Mouse (Mus musculus) left cerebral cortex, adult 11 months (tissue): ENCODE measurements around the gene Depp1.
"Not testable (repeated sequence)": the region's sequence is repeated elsewhere in the genome, so short reads cannot be mapped to it uniquely, and the experiment has no call there.

Experiments used
- DNase-seq: peaks from one replicate; pipeline ENCODE4 v3.0.0; 2022; ENCODE audit warnings: low spot score

Gene Depp1

GRCm38 (mm10) chr6:116650406-116650805 is at the start of gene Depp1:
TSS of gene Depp1 (plus strand) at chr6:116650609.
- DNase-seq = no peak

- not testable (repeated sequence) for DNase-seq
Measured at GRCm38 (mm10) chr6:116600969-116601368, 49.4 kb upstream of the Depp1 start.

DNA sequence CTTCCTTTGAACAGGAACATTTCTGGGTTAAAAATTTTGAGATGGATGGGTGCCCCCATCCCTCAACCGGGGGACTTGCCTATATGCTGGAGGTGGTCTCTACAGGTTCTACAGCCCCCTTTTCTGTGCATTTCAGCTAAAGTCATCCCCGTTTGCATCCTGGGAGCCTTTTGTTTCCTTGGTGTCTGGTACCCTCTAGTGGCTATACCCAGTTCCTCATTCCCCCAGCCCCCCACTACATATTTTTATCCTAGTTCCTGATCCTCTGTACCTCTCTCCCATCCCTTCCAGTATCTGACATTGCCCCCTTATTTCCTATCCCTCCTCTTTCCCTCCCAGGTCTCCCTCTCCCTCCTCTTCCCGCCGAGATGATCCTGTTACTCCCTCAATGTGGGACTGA is 43.2 kb upstream of the Depp1 start:
- DNase-seq = no peak

- no peak for DNase-seq
Measured at GRCm38 (mm10) chr6:116615719-116616118, 34.7 kb upstream of the Depp1 start.

DNA sequence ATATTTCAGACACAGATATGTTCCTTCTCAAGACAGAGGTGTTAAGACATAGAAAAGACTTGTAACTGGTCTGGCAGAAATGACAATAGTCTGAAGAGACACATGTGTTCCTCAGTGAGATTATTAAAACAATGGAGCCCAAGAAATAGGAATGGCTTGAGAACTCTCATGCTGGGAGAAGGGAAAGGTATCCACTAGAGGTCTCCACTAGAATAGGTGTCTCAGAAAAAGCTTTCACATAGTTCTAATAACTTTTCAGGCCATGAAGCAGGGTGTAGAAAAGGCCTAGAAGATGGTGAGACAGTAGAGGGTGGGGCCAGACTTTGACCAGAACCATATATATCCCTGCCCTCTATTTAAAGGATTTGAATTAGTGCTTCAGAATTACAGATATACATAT is 32.3 kb upstream of the Depp1 start:
- DNase-seq = no peak

GRCm38 (mm10) chr6:116621318-116622023 is 28.9 kb upstream of the Depp1 start:
- no peak for DNase-seq

DNA sequence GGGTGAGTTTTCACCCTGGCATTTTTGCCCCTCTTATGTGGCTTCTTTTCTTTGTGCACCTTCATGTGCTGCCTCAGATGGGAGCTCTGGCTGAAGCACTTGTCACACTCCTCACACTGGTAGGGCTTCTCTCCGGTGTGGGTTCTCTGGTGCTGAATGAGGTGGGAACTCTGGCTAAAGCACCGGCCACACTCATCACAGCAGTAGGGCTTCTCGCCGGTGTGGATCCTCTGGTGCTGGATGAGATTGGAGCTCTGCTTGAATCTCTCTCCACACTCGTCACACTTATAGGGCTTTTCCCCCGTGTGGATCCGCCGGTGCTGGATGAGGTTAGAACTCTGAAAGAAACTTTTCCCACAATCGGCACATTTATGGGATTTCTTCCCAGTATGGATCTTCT is 24.0 kb upstream of the Depp1 start:
- DNase-seq = not testable (repeated sequence)

- DNase-seq = no peak
Measured at GRCm38 (mm10) chr6:116628095-116628494, 22.3 kb upstream of the Depp1 start.

DNA sequence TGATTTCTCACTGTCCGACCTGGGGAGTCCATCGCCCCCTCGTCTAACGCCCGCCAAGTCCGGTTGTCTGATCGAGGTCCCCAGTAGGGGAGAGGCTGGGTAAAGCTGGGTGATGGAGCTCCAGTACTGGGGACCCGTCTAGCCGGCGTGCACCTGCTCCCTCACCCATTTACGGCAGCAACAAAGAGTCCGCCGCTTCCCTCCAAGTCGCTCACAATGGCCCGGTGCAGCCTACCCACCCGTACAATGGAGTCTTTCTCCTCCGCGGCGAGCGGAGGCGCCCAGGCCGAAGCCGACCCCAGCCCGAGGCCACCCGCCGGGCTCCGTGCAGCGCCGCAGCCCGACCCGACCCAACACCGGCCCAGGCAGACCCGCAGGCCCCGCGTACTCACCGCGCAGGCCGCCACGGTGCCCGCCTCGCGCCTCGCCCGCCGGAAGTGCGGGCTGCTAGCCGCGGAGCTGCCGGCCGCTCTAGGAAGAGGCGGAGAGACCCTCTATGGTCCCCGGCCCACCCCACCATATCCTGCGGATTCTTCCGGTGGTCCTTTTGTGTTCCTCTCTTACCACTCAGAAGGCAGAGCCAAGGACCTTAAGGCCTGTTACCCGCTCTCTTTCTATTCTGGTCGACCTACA is 21.8 kb upstream of the Depp1 start, which contains the start of gene Zfp422:
TSS of gene Zfp422 (minus strand) at position 461 of the 633 bp plus-strand sequence.
- no peak for DNase-seq

DNA sequence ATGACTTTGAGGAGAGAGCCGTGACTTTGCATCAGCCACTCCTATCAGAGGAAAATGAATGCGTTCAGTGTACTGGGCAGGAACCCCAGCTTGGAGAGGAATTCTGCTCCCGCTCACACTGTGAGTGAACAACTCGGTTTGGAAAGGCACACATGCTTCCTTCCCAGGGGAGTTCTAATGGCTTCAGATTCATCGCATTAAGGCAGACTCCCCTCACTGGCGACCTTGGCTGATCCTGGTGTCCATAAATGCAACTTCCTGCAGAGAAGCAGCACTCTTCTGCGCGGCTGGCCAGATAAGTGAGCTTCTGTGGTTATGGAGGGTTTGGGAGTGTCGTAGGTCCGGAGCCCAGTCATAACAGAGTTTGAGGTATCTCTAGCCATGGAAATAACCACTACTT is 20.6 kb upstream of the Depp1 start:
- DNase-seq = no peak

DNA sequence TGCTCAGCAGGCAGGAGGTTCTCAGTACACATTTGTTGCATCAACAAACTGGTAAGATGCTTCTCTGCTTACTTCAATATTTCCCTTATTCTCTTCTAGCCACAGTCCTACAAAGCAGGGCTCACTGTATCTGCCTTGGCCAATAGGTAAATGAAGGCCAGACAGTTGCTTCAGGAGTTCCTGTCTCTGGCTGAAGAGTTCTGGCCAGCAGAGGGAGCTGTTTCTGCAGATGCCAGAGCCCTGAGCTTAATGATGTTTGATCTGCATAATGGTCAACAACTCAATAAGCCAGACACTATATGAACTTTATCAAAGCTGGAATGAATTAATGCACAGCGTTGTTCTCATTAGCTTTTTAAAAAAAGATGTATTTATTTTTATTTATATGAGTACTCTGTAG is 18.3 kb upstream of the Depp1 start:
- peak; percentile 42 for DNase-seq

- no peak for DNase-seq
Measured at GRCm38 (mm10) chr6:116633741-116634695, 16.4 kb upstream of the Depp1 start.

GRCm38 (mm10) chr6:116635251-116636180 is 14.9 kb upstream of the Depp1 start:
- no peak for DNase-seq

- no peak for DNase-seq
Measured at GRCm38 (mm10) chr6:116636581-116637235, 13.7 kb upstream of the Depp1 start.

DNA sequence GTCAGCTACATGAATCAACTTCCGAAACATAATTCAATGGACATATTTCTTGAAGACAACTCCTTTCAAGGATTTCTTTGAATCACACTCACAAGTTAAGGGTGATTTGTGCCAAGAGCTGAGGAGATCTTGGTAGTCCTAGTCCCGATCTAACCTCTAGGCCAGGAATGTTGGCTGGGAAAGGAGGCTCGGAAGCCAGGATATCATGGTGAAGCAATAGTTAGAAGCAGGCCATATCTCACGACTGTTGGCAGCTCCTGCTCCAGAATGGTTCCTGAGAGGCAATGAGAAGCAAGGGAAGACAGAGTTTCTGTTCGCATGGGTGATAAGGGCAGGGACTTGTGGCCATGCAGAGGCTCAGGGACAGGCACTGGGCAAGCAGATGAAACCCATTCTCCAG is 12.9 kb upstream of the Depp1 start:
- no peak for DNase-seq

GRCm38 (mm10) chr6:116638871-116639270 is 11.5 kb upstream of the Depp1 start:
- DNase-seq = no peak

DNA sequence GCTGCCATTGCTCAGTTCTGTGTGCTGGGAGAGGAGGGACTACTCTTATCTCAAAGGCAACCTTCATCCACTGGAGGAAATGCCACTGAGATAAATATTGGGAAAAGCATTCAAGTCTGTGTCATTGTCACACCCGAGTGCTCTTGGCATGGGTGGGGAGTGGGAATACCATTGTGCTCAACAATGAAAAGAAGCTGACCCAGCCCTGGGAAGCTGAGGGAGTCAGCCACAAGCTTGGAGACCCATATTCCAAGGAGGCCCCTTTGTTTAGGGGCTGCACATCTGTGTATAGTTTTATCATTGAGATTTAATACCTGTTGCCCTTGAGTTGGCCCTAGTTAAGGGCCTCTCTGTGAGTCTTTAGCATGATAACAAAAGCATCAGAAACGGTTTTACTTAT is 10.7 kb upstream of the Depp1 start:
- no peak for DNase-seq

- peak; percentile 23 for DNase-seq
Measured at GRCm38 (mm10) chr6:116642942-116643341, 7.5 kb upstream of the Depp1 start.

DNA sequence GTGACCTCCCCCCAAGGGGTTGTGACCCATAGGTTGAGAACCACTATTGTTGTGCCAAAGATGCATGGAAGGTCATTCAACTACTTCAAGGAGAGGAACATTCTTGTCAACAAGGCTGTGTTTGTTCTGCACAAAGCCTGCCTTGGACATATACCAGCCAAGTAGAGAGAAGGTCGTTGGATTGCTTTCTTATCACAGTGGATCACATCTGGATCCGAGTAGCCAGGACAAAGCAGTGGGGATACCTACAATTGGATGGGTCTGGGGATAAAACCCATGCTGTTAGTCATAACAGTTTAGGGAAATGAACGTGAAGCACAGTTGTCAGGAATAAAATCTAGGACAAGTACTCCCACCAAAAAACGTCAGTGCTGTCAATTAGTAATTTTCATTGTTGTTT is 6.5 kb upstream of the Depp1 start:
- DNase-seq = no peak

- no peak for DNase-seq
Measured at GRCm38 (mm10) chr6:116644335-116644734, 6.1 kb upstream of the Depp1 start.

GRCm38 (mm10) chr6:116647763-116648162 is 2.6 kb upstream of the Depp1 start:
- no peak for DNase-seq
